Mouse (Mus musculus) liver, embryonic 14.5 days (tissue): ENCODE data around the gene Nsd1.

ENCODE experiments used
- CTCF ChIP-seq: IDR thresholded peaks from 2 replicates; pipeline ENCODE4 v1.5.1; 2016; ENCODE audit warnings: antibody characterized with exemption, low read depth, control low read depth
- EP300 ChIP-seq: IDR thresholded peaks from 2 replicates; pipeline ENCODE4 v1.6.1; 2016; ENCODE audit warnings: antibody characterized with exemption, low read depth

DNA sequence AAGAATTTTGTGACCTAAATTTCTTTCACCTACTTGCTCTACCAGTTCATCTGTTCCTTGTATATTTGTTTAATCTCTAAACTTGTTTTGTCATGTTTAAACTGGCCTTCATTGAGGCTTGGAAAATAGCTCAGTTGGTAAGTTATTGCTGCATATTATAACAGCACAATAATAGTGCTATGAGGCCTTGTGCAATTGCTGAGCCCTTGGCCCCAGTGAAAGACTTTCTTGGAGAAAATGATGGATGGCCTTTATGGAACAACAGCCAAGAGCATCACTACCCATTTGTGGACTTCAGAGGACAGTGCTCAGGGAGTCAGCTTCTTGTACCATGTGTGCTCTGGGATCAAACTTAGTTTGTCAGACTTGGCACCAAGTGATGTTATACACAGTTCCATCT lies 52.5 kb downstream of the Nsd1 start:
- TF ChIP-seq CTCF (no peak), EP300 (no peak)
